Mouse (Mus musculus) embryonic fibroblast, embryonic 13.5 days (primary cell): ENCODE data around the gene Radil. TPM values are rescaled to one million over a fixed set of nuclear protein-coding genes. Genes with fewer than 3 reads are reported as not detected.

Source experiments
- H3K27ac ChIP-seq: 2 replicates; pipeline ENCODE4 v1.5.1; 2012; ENCODE audit warnings: low read length, control low read depth, inconsistent platforms; ENCODE audit not compliant: insufficient read depth
- H3K4me1 ChIP-seq: 2 replicates; pipeline ENCODE4 v1.6.1; 2011; ENCODE audit warnings: low read length; ENCODE audit not compliant: control insufficient read depth, insufficient read depth
- H3K4me3 ChIP-seq: 2 replicates; pipeline ENCODE4 v1.5.1; 2011; ENCODE audit warnings: mild to moderate bottlenecking, control low read depth, low read length; ENCODE audit not compliant: insufficient read depth
- CTCF ChIP-seq: IDR thresholded peaks from 2 replicates; pipeline ENCODE4 v1.5.1; 2011; ENCODE audit warnings: mild to moderate bottlenecking, control low read depth, low read length, moderate library complexity, borderline replicate concordance; ENCODE audit not compliant: insufficient read depth
- POLR2A ChIP-seq: IDR thresholded peaks from 2 replicates; pipeline ENCODE4 v1.6.1; 2011; ENCODE audit warnings: low read depth, mild to moderate bottlenecking, control low read depth, low read length, moderate library complexity
- polyA plus RNA-seq: library from polyadenylated mRNA; stranded (reverse); fragments of >200 nt; gene quantifications from 2 replicates; pipeline ENCODE4 v1.2.4, GENCODE M21; 2011; ENCODE audit warnings: low read depth; ENCODE audit not compliant: missing spikeins, insufficient read length

The Radil gene
- polyA plus RNA-seq, 1 experiment: 7.4 TPM

GRCm38 (mm10) chr5:142440451-142441147 is 110.3 kb downstream of the Radil start:
- Histone ChIP-seq H3K27ac (peak overlapping the region; percentile 94), H3K4me3 (peak overlapping the region; percentile 28), H3K4me1 (peaks cover 20% of the 10 kb centered on the region)
- no peak for TF ChIP-seq CTCF
- TF ChIP-seq POLR2A: no peak

- H3K4me1 ChIP-seq: peaks cover 19% of the 10 kb centered on the region
- TF ChIP-seq POLR2A (no peak), CTCF (no peak)
These were observed 110.9 kb downstream of the Radil start for GRCm38 (mm10) chr5:142439911-142440432.

GRCm38 (mm10) chr5:142438380-142438938 is 112.4 kb downstream of the Radil start:
- TF ChIP-seq POLR2A (no peak), CTCF (no peak)

More at GRCm38 (mm10) chr5:142439911-142440432, 110.9 kb downstream of the Radil start:
- peak overlapping the region; percentile 77 for H3K27ac ChIP-seq
- H3K4me3 ChIP-seq: peak overlapping the region; percentile 23

GRCm38 (mm10) chr5:142435736-142436135 is 115.2 kb downstream of the Radil start:
- H3K4me3 ChIP-seq: no peak overlapping the region
- H3K4me1 ChIP-seq: peaks cover 6% of the 10 kb centered on the region; the same call in 1 of the 2 replicates
- TF ChIP-seq POLR2A (no peak), CTCF (no peak)
- H3K27ac ChIP-seq: no peak overlapping the region

More at GRCm38 (mm10) chr5:142438380-142438938, 112.4 kb downstream of the Radil start:
- H3K27ac ChIP-seq: no peak overlapping the region
- H3K4me3 ChIP-seq: no peak overlapping the region
- peaks cover 17% of the 10 kb centered on the region for H3K4me1 ChIP-seq

Other genes with a start within 250 kb of the Radil start
- 34.1 and 38.3 TPM in 2 replicates for gene Foxk1, start 149.6 kb downstream of the Radil start, polyA plus RNA-seq
- 8.2 and 10.1 TPM in 2 replicates for gene Ap5z1, start 87.2 kb downstream of the Radil start, polyA plus RNA-seq
- gene Papolb, start 21.0 kb downstream of the Radil start, polyA plus RNA-seq: 0.37 and 0.42 TPM in 2 replicates
- not detected in 2 replicates for gene Mmd2, start 57.7 kb upstream of the Radil start, polyA plus RNA-seq
- gene Wipi2, start 76.6 kb upstream of the Radil start, polyA plus RNA-seq: 56.8 and 59.9 TPM in 2 replicates
- gene Slc29a4, start 141.4 kb upstream of the Radil start, polyA plus RNA-seq: 0.39 and 1.3 TPM in 2 replicates